Mouse (Mus musculus) limb, embryonic 10.5 days (tissue): ENCODE measurements at regions not wholly inside any gene's neighbourhood (a gene's known extent, or its start where the extent isn't known, plus 50 kb on each side); places are given as distances from the start of the nearest gene placed in this dataset.

Source experiments
- DNase-seq: peaks from one replicate; pipeline ENCODE4 v3.0.0-alpha.2; 2017; ENCODE audit warnings: low spot score
- H3K27ac ChIP-seq: fragments of 300-500 bp; sonication (generic); 2 replicates; pipeline ENCODE4 v1.5.1; 2016; ENCODE audit warnings: mild to moderate bottlenecking
- H3K27me3 ChIP-seq: fragments of 300-500 bp; sonication (generic); 2 replicates; pipeline ENCODE4 v1.6.1; 2016; ENCODE audit warnings: low read depth, mild to moderate bottlenecking; ENCODE audit not compliant: poor library complexity, severe bottlenecking
- H3K36me3 ChIP-seq: fragments of 300-500 bp; sonication (generic); 2 replicates; pipeline ENCODE4 v1.6.1; 2016; ENCODE audit warnings: mild to moderate bottlenecking, moderate library complexity
- H3K4me1 ChIP-seq: fragments of 300-500 bp; sonication (generic); 2 replicates; pipeline ENCODE4 v1.6.1; 2016
- H3K4me3 ChIP-seq: fragments of 300-500 bp; sonication (generic); 2 replicates; pipeline ENCODE4 v1.5.1; 2016; ENCODE audit warnings: mild to moderate bottlenecking, moderate library complexity
- H3K9me3 ChIP-seq: fragments of 300-500 bp; sonication (generic); replicated peaks from 2 replicates; pipeline ENCODE4 v1.6.1; 2016; ENCODE audit warnings: mild to moderate bottlenecking
- WGBS: fragments of 180-500 bp; shearing (Covaris S2); methylation state at CpG from one replicate; pipeline ENCODE4 v1.1.7; 2016; 5-methylcytosine and 5-hydroxymethylcytosine counted together

DNA sequence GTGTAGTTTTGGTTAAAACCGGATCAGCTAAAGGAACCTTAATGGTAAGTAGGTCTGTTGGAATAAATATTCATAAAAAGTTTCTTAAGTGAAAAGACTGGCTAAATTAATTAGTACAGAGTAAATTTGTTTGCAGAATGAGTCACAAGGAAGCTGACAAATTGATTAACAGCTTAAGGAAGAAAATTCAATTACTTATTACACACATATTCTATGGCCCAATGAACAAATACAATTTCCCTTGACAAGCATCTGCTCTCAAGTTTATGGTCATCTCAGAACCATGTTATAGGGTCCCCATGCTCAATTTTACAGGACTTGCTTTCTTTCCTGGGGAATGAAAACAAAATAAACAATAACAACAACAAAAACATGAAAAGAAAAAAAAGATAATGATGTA lies 231.4 kb upstream of the Frg1 start:
- H3K9me3 ChIP-seq: no peaks in the 10 kb centered on the region
- H3K27me3 ChIP-seq: no peaks in the 10 kb centered on the region
- H3K36me3 ChIP-seq: no peaks in the 10 kb centered on the region
- no peak overlapping the region for H3K27ac ChIP-seq
- DNase-seq: no peak
- 97% methylated on average over 1 of the region's 1 CpGs for WGBS
- no peak overlapping the region for H3K4me3 ChIP-seq
- H3K4me1 ChIP-seq: peaks cover 5% of the 10 kb centered on the region; the same call in 1 of the 2 replicates

GRCm38 (mm10) chr8:41644626-41645025 lies 227.8 kb upstream of the Frg1 start:
- Histone ChIP-seq H3K4me3 (no peak overlapping the region), H3K4me1 (peaks cover 5% of the 10 kb centered on the region; the same call in 1 of the 2 replicates), H3K36me3 (no peaks in the 10 kb centered on the region), H3K27ac (no peak overlapping the region), H3K9me3 (no peaks in the 10 kb centered on the region), H3K27me3 (no peaks in the 10 kb centered on the region)
- no peak for DNase-seq
- WGBS: 52% methylated on average over 5 of the region's 5 CpGs

DNA sequence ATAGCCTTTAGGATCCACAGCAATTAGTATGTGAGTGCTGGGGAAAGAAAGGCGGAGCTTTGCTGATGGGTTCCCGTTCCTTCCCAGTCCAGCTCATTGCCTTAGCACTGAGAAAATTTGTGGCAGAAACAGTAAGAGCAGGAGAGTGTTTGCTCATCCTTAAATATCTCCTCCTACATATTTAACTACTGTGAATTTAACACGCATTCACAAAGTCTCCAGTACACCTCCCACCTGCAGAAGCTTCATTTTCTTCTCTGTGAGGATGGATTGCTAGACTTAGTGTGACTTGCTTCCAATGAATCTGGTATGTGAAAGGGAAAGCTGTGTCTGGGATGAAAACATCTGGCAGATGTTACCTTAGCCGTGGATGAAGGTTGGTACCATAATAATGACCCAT lies 207.0 kb upstream of the Frg1 start:
- no peak overlapping the region for H3K27ac ChIP-seq
- no peaks in the 10 kb centered on the region for H3K27me3 ChIP-seq
- WGBS: 78% methylated on average over 4 of the region's 4 CpGs
- no peaks in the 10 kb centered on the region for H3K9me3 ChIP-seq
- H3K4me3 ChIP-seq: no peak overlapping the region
- H3K36me3 ChIP-seq: no peaks in the 10 kb centered on the region
- no peaks in the 10 kb centered on the region for H3K4me1 ChIP-seq
- DNase-seq: no peak

- 83% methylated on average over 1 of the region's 1 CpGs for WGBS
- Histone ChIP-seq H3K36me3 (no peaks in the 10 kb centered on the region), H3K27ac (no peak overlapping the region), H3K4me1 (no peaks in the 10 kb centered on the region), H3K27me3 (no peaks in the 10 kb centered on the region), H3K4me3 (no peak overlapping the region), H3K9me3 (no peaks in the 10 kb centered on the region)
- DNase-seq: no peak
Measured at GRCm38 (mm10) chr8:41600255-41600654, 183.4 kb upstream of the Frg1 start.

DNA sequence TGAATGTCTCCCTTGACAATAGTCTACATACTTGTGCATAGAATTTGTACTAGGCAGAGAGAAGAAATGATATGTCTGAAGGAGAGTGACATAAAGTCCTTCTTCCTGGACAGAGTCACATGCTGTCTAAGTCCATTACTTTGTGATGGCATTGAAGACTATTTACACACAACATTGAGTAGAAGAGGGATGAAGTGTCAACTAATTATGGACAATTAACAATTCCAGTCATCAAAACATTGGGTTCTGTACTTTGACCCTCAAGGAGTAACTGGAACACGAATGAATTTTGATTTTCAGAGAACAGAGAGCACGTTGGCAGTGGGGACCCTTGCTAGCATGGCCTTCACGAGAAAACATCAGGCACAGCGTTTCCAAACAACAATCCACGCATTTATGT lies 177.6 kb upstream of the Frg1 start:
- Histone ChIP-seq H3K27ac (peak overlapping the region; percentile 14; the same call in 1 of the 2 replicates), H3K4me3 (no peak overlapping the region), H3K36me3 (no peaks in the 10 kb centered on the region), H3K4me1 (peaks cover 28% of the 10 kb centered on the region), H3K27me3 (no peaks in the 10 kb centered on the region), H3K9me3 (no peaks in the 10 kb centered on the region)
- WGBS: 89% methylated on average over 5 of the region's 5 CpGs
- no peak for DNase-seq

- 57% methylated on average over 2 of the region's 2 CpGs for whole genome bisulfite sequencing
- peaks cover 28% of the 10 kb centered on the region for H3K4me1 ChIP-seq
- no peaks in the 10 kb centered on the region for H3K9me3 ChIP-seq
Measured at GRCm38 (mm10) chr8:41593666-41594042, 176.8 kb upstream of the Frg1 start.

DNA sequence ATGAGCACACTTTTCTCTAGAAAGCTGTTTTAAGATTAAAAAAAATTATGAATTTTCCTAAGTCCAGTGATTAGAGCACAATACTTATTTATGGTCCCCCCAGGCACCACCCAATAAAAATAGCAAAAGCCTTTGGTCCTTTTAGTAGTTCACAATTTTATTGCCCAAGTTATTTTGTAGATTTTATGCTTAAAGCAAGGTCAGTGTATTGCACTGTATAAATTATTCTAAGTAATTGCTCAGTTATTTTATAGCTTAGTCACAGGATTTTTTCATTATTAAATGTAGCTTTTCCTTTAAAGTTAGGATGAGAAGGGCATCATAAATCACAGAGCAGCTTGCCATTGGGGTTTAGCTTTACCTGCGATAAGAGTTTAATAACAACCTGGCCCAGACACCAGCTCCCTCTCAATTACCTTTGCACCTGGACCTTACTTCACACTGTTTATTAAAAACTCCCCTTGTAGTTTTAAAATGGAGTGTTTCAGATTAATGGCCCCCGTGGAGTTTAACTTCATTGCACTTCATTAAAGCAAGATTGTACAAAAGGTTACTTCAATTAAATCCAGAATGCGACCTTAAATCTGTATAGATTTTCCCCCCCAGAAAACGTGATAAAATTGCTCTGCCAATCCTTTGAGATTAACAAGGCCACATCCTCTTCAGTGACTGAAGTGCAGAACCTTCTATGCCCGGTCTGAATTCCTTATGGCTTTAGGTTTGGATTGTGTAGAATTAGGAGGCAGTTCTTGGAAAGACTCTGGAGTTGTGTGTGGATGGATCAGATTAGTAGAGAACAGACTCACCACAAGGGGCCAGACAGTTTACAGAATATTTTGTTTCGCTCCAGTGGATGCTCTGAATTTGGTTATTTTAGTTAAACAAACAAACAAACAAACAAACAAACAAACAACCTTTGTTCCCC lies 176.1 kb upstream of the Frg1 start:
- Histone ChIP-seq H3K4me1 (peaks cover 28% of the 10 kb centered on the region), H3K36me3 (no peaks in the 10 kb centered on the region), H3K27me3 (no peaks in the 10 kb centered on the region), H3K27ac (peak overlapping the region; percentile 75; the same call in 1 of the 2 replicates), H3K4me3 (no peak overlapping the region), H3K9me3 (no peaks in the 10 kb centered on the region)
- WGBS: 41% methylated on average over 6 of the region's 6 CpGs
- no peak for DNase-seq

More at GRCm38 (mm10) chr8:41593666-41594042, 176.8 kb upstream of the Frg1 start:
- Histone ChIP-seq H3K4me3 (no peak overlapping the region), H3K36me3 (no peaks in the 10 kb centered on the region), H3K27ac (peak overlapping the region; percentile 14; the same call in 1 of the 2 replicates), H3K27me3 (no peaks in the 10 kb centered on the region)
- DNase-seq: no peak

- H3K9me3 ChIP-seq: no peaks in the 10 kb centered on the region
- WGBS: 62% methylated on average over 9 of the region's 9 CpGs
- no peak overlapping the region for H3K4me3 ChIP-seq
- H3K27ac ChIP-seq: peak overlapping the region; percentile 75
- DNase-seq: peak; percentile 37
- H3K36me3 ChIP-seq: no peaks in the 10 kb centered on the region
- no peaks in the 10 kb centered on the region for H3K27me3 ChIP-seq
- peaks cover 28% of the 10 kb centered on the region for H3K4me1 ChIP-seq
Measured at GRCm38 (mm10) chr8:41592174-41592573, 175.3 kb upstream of the Frg1 start.

- Histone ChIP-seq H3K4me1 (peaks cover 19% of the 10 kb centered on the region), H3K27ac (no peak overlapping the region), H3K9me3 (no peaks in the 10 kb centered on the region), H3K4me3 (no peak overlapping the region), H3K36me3 (no peaks in the 10 kb centered on the region), H3K27me3 (no peaks in the 10 kb centered on the region)
- no peak for DNase-seq
- whole genome bisulfite sequencing: 68% methylated on average over 2 of the region's 2 CpGs
Measured at GRCm38 (mm10) chr8:41588157-41588556, 171.3 kb upstream of the Frg1 start.

- H3K27me3 ChIP-seq: no peaks in the 10 kb centered on the region
- no peaks in the 10 kb centered on the region for H3K9me3 ChIP-seq
- H3K4me1 ChIP-seq: peaks cover 9% of the 10 kb centered on the region; the same call in 1 of the 2 replicates
- 53% methylated on average over 10 of the region's 10 CpGs for WGBS
- H3K27ac ChIP-seq: peak overlapping the region; percentile 70
- peak; percentile 88 for DNase-seq
- no peaks in the 10 kb centered on the region for H3K36me3 ChIP-seq
- H3K4me3 ChIP-seq: no peak overlapping the region
Measured at GRCm38 (mm10) chr8:41573027-41573885, 156.4 kb upstream of the Frg1 start.

GRCm38 (mm10) chr8:41570566-41570965 lies 153.7 kb upstream of the Frg1 start:
- DNase-seq: no peak
- peaks cover 9% of the 10 kb centered on the region; the same call in 1 of the 2 replicates for H3K4me1 ChIP-seq
- H3K4me3 ChIP-seq: no peak overlapping the region
- no peak overlapping the region for H3K27ac ChIP-seq
- H3K9me3 ChIP-seq: no peaks in the 10 kb centered on the region
- 86% methylated on average over 6 of the region's 6 CpGs for WGBS
- H3K36me3 ChIP-seq: no peaks in the 10 kb centered on the region
- H3K27me3 ChIP-seq: no peaks in the 10 kb centered on the region

GRCm38 (mm10) chr8:41561995-41562394 lies 145.1 kb upstream of the Frg1 start:
- Histone ChIP-seq H3K9me3 (no peaks in the 10 kb centered on the region), H3K4me3 (no peak overlapping the region), H3K36me3 (no peaks in the 10 kb centered on the region), H3K27ac (0 out of 2 replicates have a peak overlapping the region, but pooled peaks have one; percentile 21), H3K27me3 (no peaks in the 10 kb centered on the region), H3K4me1 (no peaks in the 10 kb centered on the region)
- 82% methylated on average over 14 of the region's 14 CpGs for WGBS
- DNase-seq: no peak

GRCm38 (mm10) chr8:41556819-41557218 lies 139.9 kb upstream of the Frg1 start:
- Histone ChIP-seq H3K4me3 (no peak overlapping the region), H3K36me3 (no peaks in the 10 kb centered on the region), H3K27ac (peak overlapping the region; percentile 10; the same call in 1 of the 2 replicates), H3K4me1 (peaks cover 15% of the 10 kb centered on the region), H3K9me3 (no peaks in the 10 kb centered on the region), H3K27me3 (no peaks in the 10 kb centered on the region)
- WGBS: 82% methylated on average over 3 of the region's 3 CpGs
- no peak for DNase-seq
